In genomic region chr9:76788654-76789053, GRCm38 (mm10) we compare ENCODE assay signal across 13 mouse cellular contexts.
DNase-seq lines count a peak whose midpoint lies in the region; ATAC-seq lines count a peak whose summit lies in the region.
"Had no signal": no experiment of that assay in that cellular context is flagged by ENCODE, and none has a peak within 500 bp of the region (broad histone marks: within the 10 kb centered on the region; RNA-seq: fewer than 3 reads in every experiment).

No protein-coding gene starts in this region.

- no peaks in the 10 kb centered on the region for H3K9me3 ChIP-seq in kidney, embryonic 15.5 days (replicated peaks)
- H3K9me3 ChIP-seq: liver, embryonic 13.5 days; megakaryocyte, embryonic 14.5 days had no signal

- H3K36me3 ChIP-seq in kidney, embryonic 15.5 days: no peaks in the 10 kb centered on the region
- H3K36me3 ChIP-seq: liver, embryonic 13.5 days had no signal

- H3K27me3 ChIP-seq in kidney, embryonic 15.5 days: no peaks in the 10 kb centered on the region
- H3K27me3 ChIP-seq: liver, embryonic 13.5 days; megakaryocyte, embryonic 14.5 days had no signal

- H3K27ac ChIP-seq in kidney, embryonic 15.5 days: no peak overlapping the region
- H3K27ac ChIP-seq: heart, adult 2 months; liver, embryonic 13.5 days had no signal

- 52% methylated on average over 1 of the region's 1 CpGs for whole genome bisulfite sequencing in kidney, embryonic 15.5 days

- H3K4me2 ChIP-seq in kidney, embryonic 15.5 days: no peak overlapping the region
- H3K4me2 ChIP-seq: liver, embryonic 13.5 days had no signal

- H3K4me3 ChIP-seq in kidney, embryonic 15.5 days (replicated peaks): no peak overlapping the region
- H3K4me3 ChIP-seq: heart, adult 2 months; liver, embryonic 13.5 days; megakaryocyte, embryonic 14.5 days had no signal

- peak; percentile 9 for DNase-seq in kidney, adult 18-20 months
- DNase-seq in adrenal gland, adult 2 months: peak; percentile 66
- DNase-seq in hindlimb bud, embryonic 11.5 days (ENCODE audit: extremely low spot score, low read depth, low spot score): peak; percentile 3
- DNase-seq in lung, postnatal 14 days: peak; percentile 15
- DNase-seq in embryo, embryonic 9.5 days (ENCODE audit: extremely low spot score): no peak
- no peak for DNase-seq in cerebellum, postnatal 25 days
- DNase-seq: cerebellum, postnatal 10 days; heart, adult 2 months; liver, embryonic 13.5 days had no signal

- no peak for ATAC-seq in kidney, embryonic 15.5 days (replicated peaks; ENCODE audit: low FRiP score)
- ATAC-seq in granulocyte monocyte progenitor cell, adult 5-6 weeks (replicated peaks; ENCODE audit: poor library complexity, severe bottlenecking): no peak
- ATAC-seq: intestine, postnatal 0 days had no signal

- no peak overlapping the region for H3K9ac ChIP-seq in kidney, embryonic 15.5 days
- H3K9ac ChIP-seq: liver, embryonic 13.5 days had no signal

- no peaks in the 10 kb centered on the region for H3K4me1 ChIP-seq in kidney, embryonic 15.5 days
- H3K4me1 ChIP-seq: liver, embryonic 13.5 days; megakaryocyte, embryonic 14.5 days had no signal

Comparison
In these comparisons a context has a peak if more than half of its experiments do, and no peak if none do; other contexts are left out.
1. DNase-seq: peak in kidney, adult 18-20 months (single experiment), adrenal gland, adult 2 months (single experiment), hindlimb bud, embryonic 11.5 days (single experiment) and lung, postnatal 14 days (single experiment); none in embryo, embryonic 9.5 days (single experiment) and cerebellum, postnatal 25 days (0 of 2).